Mouse (Mus musculus): ENCODE measurements around the gene AF067063.
"Not testable (repeated sequence)": the region's sequence is repeated elsewhere in the genome, so short reads cannot be mapped to it uniquely, and the experiment has no call there.

The AF067063 gene

DNA sequence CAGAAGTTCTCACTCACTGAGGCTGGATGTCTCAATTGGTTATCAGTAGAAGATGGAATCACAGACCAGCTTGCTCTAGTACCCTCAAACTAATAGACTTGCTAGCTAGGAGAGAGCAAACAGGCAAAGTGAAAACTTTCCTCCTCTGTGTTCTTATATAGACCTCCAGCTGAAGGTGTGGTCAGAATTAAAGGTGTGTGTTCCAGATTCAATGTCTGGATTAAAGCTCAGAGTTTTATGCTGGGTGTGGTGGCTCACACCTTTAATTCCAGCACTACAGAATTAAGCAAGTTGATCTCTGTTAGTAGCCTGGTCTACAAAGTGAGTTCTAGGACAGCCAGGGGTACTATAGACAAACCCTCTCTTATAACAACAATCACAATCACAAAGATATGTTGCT lies at the start of gene AF067063:
AF067063 (minus strand) TSS at position 101 of the 400 bp plus-strand sequence.
- not testable (repeated sequence) for ATAC-seq (ENCODE audit: insufficient number of reproducible peaks, low FRiP score, low TSS enrichment)

DNA sequence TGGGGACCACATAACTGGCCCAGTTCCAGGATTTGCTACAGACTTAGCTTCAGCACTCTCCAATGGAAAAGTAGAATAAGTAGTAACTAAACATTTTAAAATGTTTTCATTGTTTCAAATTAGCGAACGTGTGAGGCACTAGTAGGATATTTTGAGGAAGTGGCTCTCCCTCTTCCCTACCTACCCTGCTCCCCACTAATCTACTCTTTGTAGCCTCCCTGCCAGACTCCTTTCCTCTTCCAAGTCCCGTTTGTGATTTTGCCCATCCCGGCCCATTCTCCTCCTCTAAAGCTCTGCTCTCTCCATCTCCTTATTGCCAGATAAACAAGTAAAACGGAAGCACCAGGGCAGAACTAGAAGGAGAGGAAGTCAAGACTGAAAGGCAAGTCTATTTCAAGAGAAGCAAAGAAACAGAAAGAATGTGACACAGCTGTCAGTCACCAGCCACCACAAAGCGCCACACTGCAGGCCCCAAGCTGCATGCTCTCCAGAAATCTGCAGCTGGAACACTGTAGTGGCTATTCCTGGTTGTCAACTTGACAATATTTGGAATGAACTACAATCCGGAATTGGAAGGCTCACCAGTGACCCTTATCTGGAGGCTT lies 34.5 kb upstream of the AF067063 start:
- ATAC-seq (ENCODE audit: insufficient number of reproducible peaks, low FRiP score, low TSS enrichment): not testable (repeated sequence)

DNA sequence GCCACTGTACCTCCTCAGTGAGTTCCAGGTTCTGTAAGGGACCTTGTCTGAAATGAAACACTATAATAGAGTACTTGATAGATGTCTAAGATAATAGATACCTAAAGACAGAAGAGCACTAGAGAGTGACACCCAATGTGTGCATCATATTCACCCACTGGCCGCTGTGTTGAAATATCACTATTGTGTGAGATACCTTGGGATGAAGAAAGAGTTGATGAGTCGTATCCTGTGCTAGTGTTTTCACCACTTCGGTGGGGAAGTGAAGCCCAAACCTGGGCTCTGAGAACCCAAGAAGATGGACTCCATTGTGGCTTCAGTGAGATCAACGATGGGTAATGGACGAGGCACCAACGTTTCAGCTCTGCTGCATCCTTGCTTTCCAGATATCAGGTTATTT lies 32.4 kb upstream of the AF067063 start:
- not testable (repeated sequence) for ATAC-seq (ENCODE audit: insufficient number of reproducible peaks, low FRiP score, low TSS enrichment)

DNA sequence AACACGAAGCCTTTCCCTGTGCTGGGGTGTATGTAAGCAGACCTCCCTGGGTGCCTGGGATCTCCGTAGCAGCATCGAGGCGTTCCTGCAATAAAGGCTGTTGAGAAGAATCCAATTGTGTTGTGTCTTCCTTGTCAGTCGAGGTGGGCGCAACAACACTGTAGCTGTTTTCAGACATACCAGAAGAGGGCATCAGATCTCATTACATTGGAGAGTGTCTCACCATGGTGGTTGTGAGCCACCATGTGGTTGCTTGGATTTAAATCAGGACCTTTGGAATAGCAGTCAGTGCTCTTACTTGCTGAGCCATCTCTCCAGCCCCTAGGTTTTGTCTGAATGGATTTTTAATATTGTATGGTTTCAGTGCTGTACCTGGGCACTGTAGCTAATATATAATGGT lies 10.0 kb upstream of the AF067063 start:
- ATAC-seq (ENCODE audit: insufficient number of reproducible peaks, low FRiP score, low TSS enrichment): not testable (repeated sequence)

DNA sequence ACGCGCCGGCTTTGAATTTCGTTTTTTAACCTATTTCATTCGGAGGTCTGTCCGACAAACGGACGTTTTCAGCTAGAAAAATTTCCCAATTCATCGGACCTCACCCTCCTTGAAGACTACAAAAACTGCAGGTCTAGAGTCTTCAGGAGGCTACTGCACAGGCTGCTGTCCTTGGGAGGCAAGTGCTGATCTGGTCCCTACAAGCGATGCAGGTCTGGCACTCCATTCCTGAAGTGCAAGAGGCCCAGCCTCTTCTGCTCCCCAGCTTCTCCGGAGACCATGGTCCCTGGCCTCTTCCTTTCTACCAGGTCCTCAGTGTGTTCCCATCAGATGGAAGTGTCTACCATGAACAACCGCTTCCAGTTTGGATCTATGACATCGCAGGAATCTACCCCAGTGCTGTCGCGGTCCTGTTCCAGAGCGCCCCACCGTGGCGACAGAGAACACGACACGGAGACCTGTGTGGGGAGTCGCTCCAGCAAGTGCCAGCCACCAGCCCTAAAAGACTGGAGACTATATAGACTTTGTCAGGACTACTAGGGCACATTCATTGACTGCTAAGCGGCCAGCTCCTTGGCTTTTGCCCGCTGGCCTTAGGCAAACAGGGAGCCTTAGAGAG lies 7.8 kb upstream of the AF067063 start:
- peak; percentile 69; the same call in 1 of the 2 replicates for ATAC-seq (ENCODE audit: insufficient number of reproducible peaks, low FRiP score, low TSS enrichment)

DNA sequence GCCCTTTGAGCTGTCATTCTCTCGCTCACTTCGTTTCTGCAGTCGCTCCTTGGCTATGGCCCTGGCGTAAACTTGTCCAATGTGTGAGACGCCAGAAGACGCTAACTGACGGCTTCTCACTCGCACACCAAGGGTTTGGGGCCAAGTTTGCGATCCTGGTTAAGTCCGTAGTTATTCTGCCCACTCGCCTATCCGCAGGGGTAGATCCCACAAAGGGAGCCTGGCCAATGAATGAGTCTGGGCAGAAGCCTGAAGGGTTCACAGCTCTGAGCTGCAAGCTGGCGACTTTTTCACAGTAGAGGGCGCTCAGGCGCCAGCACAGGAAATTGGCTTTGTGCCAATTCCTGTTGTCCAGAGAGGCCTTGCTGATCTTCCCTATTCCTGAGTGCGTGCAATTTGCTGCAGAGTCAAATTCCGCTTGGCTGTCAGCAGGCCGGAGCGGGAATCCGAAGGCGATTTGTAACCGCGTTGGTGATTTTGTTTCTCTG lies 6.4 kb upstream of the AF067063 start:
- peak; percentile 71 for ATAC-seq (ENCODE audit: insufficient number of reproducible peaks, low FRiP score, low TSS enrichment)

DNA sequence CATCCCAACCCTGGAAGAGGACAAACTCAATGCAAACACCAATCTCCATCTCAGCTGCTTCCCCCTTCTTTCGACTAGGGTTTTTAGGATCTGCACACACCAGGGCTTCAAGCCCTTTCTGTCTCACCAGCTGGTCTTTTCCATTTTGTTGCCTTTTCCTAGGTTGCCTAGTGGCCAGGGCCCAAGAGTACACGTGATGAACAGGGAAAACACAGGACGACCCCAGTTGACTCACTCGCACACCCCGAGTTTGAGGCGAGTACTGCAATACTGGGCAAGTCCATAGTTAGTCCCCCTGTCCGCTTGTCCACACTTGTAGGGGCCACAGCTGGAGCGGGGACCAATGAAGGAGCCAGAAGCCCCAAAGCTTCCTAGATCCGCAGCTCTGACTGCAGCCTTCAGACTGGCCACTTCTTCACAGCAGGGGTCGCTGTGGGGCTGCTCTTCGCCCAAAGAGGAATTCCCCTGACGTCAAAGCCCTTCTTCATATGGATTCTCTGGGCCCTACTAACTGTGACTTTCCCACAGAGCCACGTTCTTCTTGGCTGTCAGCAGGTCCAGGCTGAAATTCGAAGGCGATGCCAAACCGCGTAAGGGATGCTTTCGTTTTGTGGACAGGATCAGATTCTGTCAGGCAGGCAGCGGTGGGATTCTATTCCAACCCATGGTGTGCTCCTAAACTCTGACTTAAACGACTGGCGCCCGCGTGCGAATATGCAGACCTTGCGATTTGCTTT lies 5.5 kb upstream of the AF067063 start, which contains the start of gene D13Ertd608e:
D13Ertd608e (plus strand) TSS at position 687 of the 737 bp plus-strand sequence.
- ATAC-seq (ENCODE audit: insufficient number of reproducible peaks, low FRiP score, low TSS enrichment): not testable (repeated sequence)

DNA sequence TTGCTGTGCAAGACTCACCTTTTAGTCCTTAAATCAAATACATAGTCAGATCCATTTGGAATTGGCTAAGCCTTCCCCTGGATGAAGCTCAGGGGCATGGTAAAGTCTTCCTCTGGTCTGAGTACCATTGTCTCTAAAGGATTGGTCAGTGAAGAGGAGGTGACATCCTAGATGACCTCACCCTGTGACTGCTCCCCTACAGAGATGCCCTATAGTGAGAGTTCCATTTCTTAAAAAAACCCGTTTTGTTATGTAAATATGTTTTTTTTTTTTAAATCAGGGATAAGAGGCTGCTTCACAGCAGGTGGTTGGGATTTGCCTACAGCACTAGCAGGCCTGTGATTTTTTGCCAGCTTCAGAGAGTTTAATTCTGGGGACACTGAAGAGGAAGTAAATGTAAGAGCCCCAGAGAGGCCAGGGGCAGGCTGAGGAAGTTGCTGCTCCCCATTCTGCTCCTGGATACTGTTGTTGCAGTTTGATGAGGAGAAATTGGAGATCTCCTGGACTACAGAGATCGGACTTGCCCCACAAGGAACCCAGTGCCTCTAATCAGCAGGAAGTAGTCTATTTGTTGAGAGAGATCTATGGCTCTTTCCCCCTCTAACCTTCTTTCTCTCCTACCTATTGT lies 12.3 kb downstream of the AF067063 start:
- no peak for ATAC-seq (ENCODE audit: insufficient number of reproducible peaks, low FRiP score, low TSS enrichment)

DNA sequence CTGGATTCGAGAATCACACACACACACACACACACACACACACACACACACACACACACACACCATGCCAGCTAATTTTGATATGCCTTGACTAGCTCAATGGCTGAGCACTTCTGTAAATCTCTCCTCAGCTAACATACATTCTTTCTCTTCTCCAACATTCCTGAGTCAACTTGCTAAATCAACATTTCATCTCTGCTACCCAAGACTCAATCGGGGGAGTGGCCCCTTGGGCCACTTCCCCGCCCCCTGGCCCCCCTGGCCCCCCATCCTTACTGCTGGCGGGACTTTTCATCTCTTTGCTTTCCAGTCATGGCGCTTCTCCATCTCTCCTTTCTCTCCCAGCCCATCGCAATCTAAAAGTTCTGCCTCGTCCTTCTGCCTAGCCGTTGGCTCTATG lies 13.2 kb downstream of the AF067063 start:
- no peak for ATAC-seq (ENCODE audit: insufficient number of reproducible peaks, low FRiP score, low TSS enrichment)

DNA sequence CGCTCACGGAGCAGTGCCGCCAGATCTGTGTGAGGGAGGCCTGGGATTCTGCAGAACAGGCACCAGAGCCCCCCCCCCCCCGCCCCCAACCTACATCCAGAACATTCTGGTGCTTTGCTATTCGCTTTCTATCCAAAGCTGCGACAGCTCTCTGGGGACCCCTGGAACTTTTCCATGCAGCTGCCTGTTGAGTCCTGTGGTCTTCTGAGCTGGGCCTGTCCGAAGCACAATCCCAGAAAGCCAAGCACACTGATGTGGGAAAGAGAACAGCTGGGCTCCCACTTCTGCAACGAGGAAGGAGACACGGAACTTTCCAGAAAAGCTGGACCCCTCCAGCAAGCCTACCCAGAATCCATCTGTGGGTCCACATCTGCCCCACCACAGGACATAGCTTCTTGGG lies 20.0 kb downstream of the AF067063 start:
- ATAC-seq (ENCODE audit: insufficient number of reproducible peaks, low FRiP score, low TSS enrichment): no peak

DNA sequence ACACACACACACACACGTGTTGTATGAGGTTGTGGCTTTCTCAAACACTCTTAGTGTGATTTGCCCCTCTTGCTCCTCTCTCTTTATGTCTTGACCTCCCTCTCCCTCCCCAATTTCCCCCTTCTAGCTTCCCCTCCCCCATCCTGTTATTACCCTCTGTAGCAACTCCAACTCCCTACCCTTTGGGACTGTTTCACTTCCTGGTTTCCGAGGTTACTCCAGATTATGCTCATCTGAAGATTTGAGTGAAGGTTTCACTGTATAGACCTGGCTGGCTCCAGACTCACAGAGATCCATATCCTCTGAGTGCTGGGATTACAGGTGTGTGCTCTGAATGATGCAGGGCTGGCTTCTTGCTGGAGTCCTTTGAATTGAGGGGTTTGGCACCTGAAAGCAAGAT lies 21.1 kb downstream of the AF067063 start:
- ATAC-seq (ENCODE audit: insufficient number of reproducible peaks, low FRiP score, low TSS enrichment): no peak

DNA sequence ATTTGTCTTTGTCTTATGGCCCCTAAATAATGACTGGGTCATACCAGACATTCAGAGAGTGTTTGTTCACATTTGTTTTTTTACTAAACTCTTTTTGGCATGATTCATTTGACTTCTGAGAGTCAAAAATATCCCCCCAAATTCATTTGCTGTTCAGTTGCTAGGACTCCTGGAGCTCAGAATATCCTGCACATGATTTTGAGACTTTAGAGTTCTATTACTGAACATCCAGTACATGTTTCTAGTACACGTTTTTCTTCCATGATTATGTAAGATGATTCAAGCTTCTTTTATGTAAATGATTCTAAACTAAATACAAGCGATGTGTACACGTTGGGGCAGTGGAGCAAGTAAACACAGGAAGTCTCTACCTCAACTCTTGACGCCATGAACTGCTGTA lies 32.4 kb downstream of the AF067063 start:
- no peak for ATAC-seq (ENCODE audit: insufficient number of reproducible peaks, low FRiP score, low TSS enrichment)

DNA sequence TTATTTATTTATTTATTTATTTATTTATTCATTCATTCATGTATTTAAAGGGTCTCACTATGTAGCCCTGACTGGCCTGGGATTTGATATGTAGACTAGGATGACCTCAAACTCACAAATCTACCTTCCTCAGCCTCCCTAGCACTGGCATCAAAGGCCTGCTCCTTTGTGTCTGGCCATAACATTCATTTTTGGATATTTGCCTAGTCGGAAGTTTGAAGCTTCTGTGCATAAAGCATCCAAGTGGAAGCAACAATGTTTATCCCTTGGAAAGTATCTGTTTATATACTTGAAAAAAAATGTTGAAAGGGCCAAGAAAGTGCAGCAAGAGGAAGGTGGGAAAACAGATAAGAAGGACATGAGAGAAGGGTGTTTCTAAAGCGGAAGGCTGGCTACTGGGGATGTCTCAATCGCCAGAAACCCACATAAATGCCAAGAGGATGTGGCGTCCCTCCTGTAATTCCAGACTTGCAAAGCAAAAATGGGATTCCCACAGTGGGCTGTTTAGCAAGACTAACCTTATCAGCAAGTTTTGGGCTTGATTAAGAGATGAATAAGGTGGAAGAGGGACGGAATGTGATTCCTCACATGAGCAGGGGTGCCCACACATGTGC lies 37.1 kb downstream of the AF067063 start:
- ATAC-seq (ENCODE audit: insufficient number of reproducible peaks, low FRiP score, low TSS enrichment): no peak

DNA sequence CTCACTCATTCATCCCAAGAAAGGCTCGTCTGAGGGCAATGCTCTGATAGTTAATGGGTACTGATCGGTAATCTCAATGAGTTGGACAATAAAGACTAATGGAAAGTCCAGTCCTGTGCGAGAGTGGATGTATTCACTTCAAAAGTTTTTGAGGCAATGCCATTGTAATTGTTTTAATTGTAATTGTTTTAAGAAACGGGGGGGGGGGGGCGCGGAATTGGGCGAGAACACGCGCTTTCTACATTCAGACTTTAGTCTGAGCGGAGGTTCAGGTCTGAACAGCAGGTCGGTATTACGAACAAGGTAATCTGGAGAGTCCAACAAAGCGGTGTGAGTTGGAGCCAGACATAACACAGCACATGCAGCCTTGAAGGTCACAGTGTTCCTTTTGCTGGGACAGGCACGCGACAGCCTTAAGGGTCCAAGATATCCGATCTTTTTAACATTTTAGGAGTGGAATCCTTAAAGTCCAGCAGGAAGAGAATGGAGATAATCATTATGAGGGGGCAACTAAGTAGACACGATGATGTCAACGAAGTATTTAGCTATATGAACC lies 38.4 kb downstream of the AF067063 start:
- no peak for ATAC-seq (ENCODE audit: insufficient number of reproducible peaks, low FRiP score, low TSS enrichment)

DNA sequence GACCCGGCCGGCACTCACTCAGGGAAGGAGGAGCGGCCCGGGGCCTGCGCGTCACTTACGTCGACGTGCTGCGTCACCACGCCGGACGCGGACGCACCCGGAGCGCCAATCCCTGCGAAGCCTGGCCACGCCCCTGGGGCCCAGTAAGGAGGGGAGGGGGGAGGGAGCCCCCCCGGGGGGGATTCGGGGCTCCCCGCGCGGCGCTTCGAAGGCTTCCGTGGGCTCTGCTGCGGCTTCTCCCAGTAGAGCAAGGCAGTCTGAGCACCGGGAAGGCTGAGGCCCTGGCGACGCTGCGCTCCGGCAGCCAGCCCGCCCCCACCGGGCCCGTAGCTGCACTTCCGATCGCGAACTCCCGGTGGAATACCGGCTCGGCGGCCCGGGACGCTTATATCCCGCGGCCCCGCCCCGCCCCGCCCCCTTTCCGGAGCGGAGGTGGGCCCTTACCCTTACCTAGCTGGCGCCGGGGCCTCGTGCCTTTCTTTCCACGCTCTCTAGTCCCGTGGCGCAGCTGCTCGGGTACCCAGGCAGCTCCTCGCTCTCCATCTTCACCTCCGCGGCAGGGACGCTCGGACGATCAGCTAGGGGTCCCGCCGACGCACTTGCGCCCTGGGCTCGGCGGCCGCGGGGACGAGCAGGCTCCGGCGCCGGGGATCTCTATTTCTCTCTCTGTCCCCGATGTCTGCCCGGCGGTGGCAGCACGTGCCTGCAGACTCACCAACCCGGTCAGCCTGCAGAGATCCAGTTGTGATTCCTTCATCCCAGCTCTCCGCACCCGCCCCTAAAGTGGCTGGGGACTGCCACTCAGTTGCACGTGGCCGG lies 39.0 kb downstream of the AF067063 start, which contains the start of gene Zfp131:
Zfp131 (minus strand) TSS at position 129 of the 819 bp plus-strand sequence.
- ATAC-seq (ENCODE audit: insufficient number of reproducible peaks, low FRiP score, low TSS enrichment): peak; percentile 92

DNA sequence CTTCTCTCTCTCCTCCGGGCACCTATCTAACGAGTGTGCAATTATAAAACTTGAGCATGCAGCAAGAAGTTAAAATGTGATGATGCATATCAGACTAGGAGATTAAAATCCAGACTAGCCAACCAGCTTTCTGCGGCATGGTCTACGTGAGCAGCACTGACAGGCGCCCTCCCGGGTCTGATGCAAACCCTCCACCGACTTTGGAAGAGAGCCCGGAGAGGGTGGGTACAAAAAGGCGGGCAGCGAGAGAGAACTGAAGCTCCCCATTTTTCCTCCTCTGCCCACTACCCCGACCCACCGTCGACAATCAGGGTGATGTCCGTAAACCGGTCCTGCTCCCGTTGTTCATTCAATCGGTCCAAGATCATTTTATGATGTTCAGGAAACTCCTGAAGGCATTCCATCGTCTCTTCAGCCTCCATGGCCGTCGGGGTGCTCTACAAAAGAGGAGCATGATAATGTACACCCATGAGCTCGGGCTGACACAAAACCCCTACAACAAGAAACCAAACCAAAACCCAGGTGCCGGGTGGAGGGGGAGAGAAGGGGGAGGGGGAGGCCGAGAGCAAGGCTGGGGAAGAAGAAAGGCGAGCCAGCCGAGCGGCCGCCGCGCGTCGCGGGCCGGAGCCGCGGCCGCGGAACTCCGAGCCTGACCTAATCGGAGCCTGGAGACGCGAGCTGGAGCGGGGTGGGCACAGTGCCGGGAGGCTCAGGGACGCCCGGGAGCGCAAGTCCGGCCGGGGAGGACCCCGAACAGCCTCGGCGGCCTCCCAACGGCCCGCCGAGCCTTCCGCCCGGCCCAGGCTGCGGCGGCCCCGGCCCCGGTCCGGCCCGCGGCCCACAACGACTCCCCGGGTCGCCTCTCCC lies 39.9 kb downstream of the AF067063 start:
- ATAC-seq (ENCODE audit: insufficient number of reproducible peaks, low FRiP score, low TSS enrichment): peak; percentile 52

DNA sequence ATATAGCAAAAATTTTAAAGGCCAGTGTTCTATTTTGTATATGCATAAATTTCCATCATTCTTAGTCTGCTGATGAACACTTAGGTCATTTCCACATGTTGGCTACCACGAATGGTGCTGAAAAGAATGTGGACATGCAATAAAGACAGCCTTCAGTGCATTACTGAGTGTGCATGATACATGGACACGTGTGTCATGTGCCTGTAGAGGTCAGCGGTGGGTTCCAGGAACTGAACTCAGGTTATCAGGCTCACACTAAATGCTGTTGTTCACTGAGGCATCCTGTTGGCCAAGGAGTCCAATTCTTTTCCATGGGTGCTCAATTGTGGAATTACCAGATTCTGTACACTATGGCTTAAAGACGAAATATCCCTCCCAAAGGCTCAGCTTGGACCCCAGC lies 46.4 kb downstream of the AF067063 start:
- no peak for ATAC-seq (ENCODE audit: insufficient number of reproducible peaks, low FRiP score, low TSS enrichment)

All from cerebellum, adult (tissue).